10 mouse cellular contexts compared by ENCODE assay signal in genomic region chr11:108927093-108927444, GRCm38 (mm10). TPM values are rescaled to one million over a fixed set of nuclear protein-coding genes. Genes with fewer than 3 reads are reported as not detected.
DNase-seq lines count a peak whose midpoint lies in the region; ATAC-seq and TF ChIP-seq lines count a peak whose summit lies in the region.
"Had no signal": no experiment of that assay in that cellular context is flagged by ENCODE, and none has a peak within 500 bp of the region (broad histone marks: within the 10 kb centered on the region; RNA-seq: fewer than 3 reads in every experiment).

No protein-coding gene starts in this region.

- no peak for TF ChIP-seq CTCF in heart, adult 2 months (IDR thresholded peaks at IDR 0.05)
- no peak for TF ChIP-seq CTCF in thymus, adult 2 months (IDR thresholded peaks at IDR 0.05; ENCODE audit: borderline replicate concordance, control insufficient read depth, extremely low read depth, insufficient read depth, low read length, poor library complexity)

- H3K27ac ChIP-seq in heart, adult 2 months = peak overlapping the region; percentile 43
- H3K27ac ChIP-seq in limb, embryonic 14.5 days (replicated peaks; ENCODE audit: low read depth, low read length) = no peak overlapping the region; the same call in 1 of the 2 replicates
- no peak overlapping the region for H3K27ac ChIP-seq in thymus, adult 2 months (ENCODE audit: control insufficient read depth, insufficient read depth, low read length)
- H3K27ac ChIP-seq: kidney, postnatal 0 days had no signal

- no peak for DNase-seq in heart, adult 2 months
- no peak for DNase-seq in heart, adult 18-20 months
- peak; percentile 31 for DNase-seq in lung, postnatal 36 days
- no peak for DNase-seq in lung, postnatal 25 days (ENCODE audit: low spot score)
- no peak for DNase-seq in limb, embryonic 14.5 days (ENCODE audit: low spot score)
- no peak for DNase-seq in thymus, adult 2 months
- no peak for DNase-seq in urinary bladder, postnatal 4 days (ENCODE audit: low spot score in 2 of 2)
- DNase-seq: cerebellum, adult 2 months had no signal

- H3K4me2 ChIP-seq in limb, embryonic 14.5 days (replicated peaks; ENCODE audit: low read depth, low read length, severe bottlenecking) = peak overlapping the region; percentile 82

- no peak for TF ChIP-seq POLR2A in heart, adult 2 months (IDR thresholded peaks at IDR 0.05; ENCODE audit: insufficient read depth, low read depth, low read length)
- no peak for TF ChIP-seq POLR2A in limb, embryonic 14.5 days (IDR thresholded peaks at IDR 0.05; ENCODE audit: borderline replicate concordance, extremely low read depth, insufficient read depth, insufficient read length)
- no peak for TF ChIP-seq POLR2A in thymus, adult 2 months (IDR thresholded peaks at IDR 0.05; ENCODE audit: control insufficient read depth, extremely low read depth, insufficient read depth, low read length, poor library complexity)

- H3K9ac ChIP-seq in heart, adult 2 months (ENCODE audit: low read depth, low read length) = no peak overlapping the region
- peak overlapping the region; percentile 36 for H3K9ac ChIP-seq in limb, embryonic 14.5 days (ENCODE audit: low read depth, low read length, severe bottlenecking)

- H3K4me1 ChIP-seq in heart, adult 2 months (ENCODE audit: control insufficient read depth, insufficient read depth, low read length) = peaks cover 2% of the 10 kb centered on the region; the same call in 1 of the 2 replicates
- peaks cover 65% of the 10 kb centered on the region for H3K4me1 ChIP-seq in limb, embryonic 14.5 days (ENCODE audit: control insufficient read depth, insufficient read depth, low read length)
- peaks cover 31% of the 10 kb centered on the region for H3K4me1 ChIP-seq in thymus, adult 2 months (replicated peaks; ENCODE audit: control insufficient read depth, insufficient read depth, low read length)

- no peak for TF ChIP-seq EP300 in heart, adult 2 months (IDR thresholded peaks at IDR 0.05; ENCODE audit: insufficient read depth, low read depth, low read length)

- no peaks in the 10 kb centered on the region for H3K27me3 ChIP-seq in heart, adult 2 months (ENCODE audit: control insufficient read depth, insufficient read depth, low read length)
- H3K27me3 ChIP-seq in limb, embryonic 14.5 days (ENCODE audit: control insufficient read depth, insufficient read depth, low read length) = no peaks in the 10 kb centered on the region
- no peaks in the 10 kb centered on the region; the same call in 1 of the 2 replicates for H3K27me3 ChIP-seq in thymus, adult 2 months (ENCODE audit: control insufficient read depth, insufficient read depth, low read length)

- ATAC-seq in limb, embryonic 14.5 days (ENCODE audit: low FRiP score, low read depth) = no peak
- no peak for ATAC-seq in megakaryocyte-erythroid progenitor cell, adult 5-6 weeks (replicated peaks; ENCODE audit: low FRiP score, low TSS enrichment, poor library complexity, severe bottlenecking)

- no peaks in the 10 kb centered on the region for H3K79me2 ChIP-seq in heart, adult 2 months (replicated peaks; ENCODE audit: control insufficient read depth, insufficient read depth, low read length)

- no peaks in the 10 kb centered on the region for H3K36me3 ChIP-seq in heart, adult 2 months (ENCODE audit: control insufficient read depth, insufficient read depth, low read length)
- peaks cover 47% of the 10 kb centered on the region for H3K36me3 ChIP-seq in limb, embryonic 14.5 days (ENCODE audit: control insufficient read depth, insufficient read depth, low read length)
- peaks cover 8% of the 10 kb centered on the region for H3K36me3 ChIP-seq in thymus, adult 2 months (ENCODE audit: control insufficient read depth, insufficient read depth, low read length)

- H3K9me3 ChIP-seq in limb, embryonic 14.5 days (ENCODE audit: control insufficient read depth, low read length) = no peaks in the 10 kb centered on the region

- intact Hi-C loops in heart, adult 2 months (cut with DNase I) = loop anchor here (5.0 kb wide), 1 partner anchor 250 kb away; no protein-coding TSS in a partner anchor

- 70% methylated on average over 13 of the region's 13 CpGs for WGBS in heart, adult 2 months
- 30% methylated on average over 13 of the region's 13 CpGs for WGBS in limb, embryonic 14.5 days
- 90% methylated on average over 13 of the region's 13 CpGs for WGBS in thymus, adult 2 months

- H3K4me3 ChIP-seq in heart, adult 2 months = no peak overlapping the region
- peak overlapping the region; percentile 85 for H3K4me3 ChIP-seq in limb, embryonic 14.5 days (replicated peaks; ENCODE audit: low read length)
- no peak overlapping the region for H3K4me3 ChIP-seq in thymus, adult 2 months (ENCODE audit: control insufficient read depth, insufficient read depth, low read length)

RNA-seq across cellular contexts. Expression of gene Axin2, which starts 6.9 kb away (rescaled TPM):
- 1 to 10 TPM; 3.5 to 6.6 TPM for total RNA-seq in heart, adult 2 months (2021)
- polyA plus RNA-seq in heart, adult 2 months (2012; rRNA removed) = 2.7 and 2.8 TPM in 2 replicates
- total RNA-seq in heart, adult 18-20 months (2021) = 1 to 10 TPM; 3.5 to 4.7 TPM
- polyA plus RNA-seq in limb, embryonic 14.5 days (2012; rRNA removed) = 50.9 and 58.2 TPM in 2 replicates
- polyA plus RNA-seq in limb, embryonic 14.5 days (2014; fragmentation: Nextera tagmentation; extraction: Ambion mirVana) = 22.6 and 22.7 TPM in 2 replicates
- total RNA-seq in megakaryocyte-erythroid progenitor cell, adult 5-6 weeks (2014; fragmentation: Nextera tagmentation) = 1.3 and 5.7 TPM in 2 replicates
- total RNA-seq in megakaryocyte-erythroid progenitor cell, adult 5-6 weeks (2017) = 0.38 and 2.0 TPM in 2 replicates
- polyA plus RNA-seq in thymus, adult 2 months (2012; rRNA removed) = 16.5 and 17.0 TPM in 2 replicates
